Mouse (Mus musculus): ENCODE results near the gene Spred3. TPM values are rescaled to one million over a fixed set of nuclear protein-coding genes. Genes with fewer than 3 reads are reported as not detected.
A peak's percentile ranks its signal among the peaks of the same experiment; 100 is the strongest.
"Not testable (repeated sequence)": the region's sequence is repeated elsewhere in the genome, so short reads cannot be mapped to it uniquely, and the experiment has no call there.

Spred3 gene
- polyA plus RNA-seq, 1 experiment from 2014 or later, result 4.1 TPM

DNA sequence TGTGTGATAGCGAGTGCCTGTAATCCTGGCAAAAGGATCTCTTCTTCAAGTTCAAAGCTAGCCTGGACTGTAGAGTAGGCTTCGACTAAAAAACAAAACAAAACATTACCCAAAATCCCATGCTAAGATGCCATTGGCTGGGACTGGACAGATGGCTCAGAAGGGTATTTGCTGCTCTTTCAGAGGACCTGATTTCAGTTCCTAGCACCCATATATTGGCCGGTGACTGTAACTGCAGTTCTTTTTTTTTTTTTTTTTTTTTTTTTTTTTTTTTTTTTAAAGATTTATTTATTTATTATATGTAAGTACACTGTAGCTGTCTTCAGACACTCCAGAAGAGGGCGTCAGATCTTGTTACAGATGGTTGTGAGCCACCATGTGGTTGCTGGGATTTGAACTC lies 31.0 kb downstream of the Spred3 start:
- not testable (repeated sequence) for DNase-seq (ENCODE audit: low spot score); H3K36me3 ChIP-seq (replicated peaks); H3K27ac ChIP-seq (replicated peaks); H3K4me3 ChIP-seq; H3K9me3 ChIP-seq
- H3K4me1 ChIP-seq, result peaks cover 22% of the 10 kb centered on the region
- 90% methylated on average over 3 of the region's 4 CpGs for WGBS
- peaks cover 20% of the 10 kb centered on the region; the same call in 1 of the 2 replicates for H3K27me3 ChIP-seq (replicated peaks; ENCODE audit: low read depth, poor library complexity, severe bottlenecking)

- 44% methylated on average over 16 of the region's 16 CpGs for WGBS
- H3K4me3 ChIP-seq, result no peak overlapping the region
- DNase-seq (ENCODE audit: low spot score), result no peak
- peaks cover 24% of the 10 kb centered on the region; the same call in 1 of the 2 replicates for H3K27me3 ChIP-seq (replicated peaks; ENCODE audit: low read depth, poor library complexity, severe bottlenecking)
- H3K4me1 ChIP-seq, result peaks cover 24% of the 10 kb centered on the region
- no peaks in the 10 kb centered on the region for H3K9me3 ChIP-seq
- no peaks in the 10 kb centered on the region for H3K36me3 ChIP-seq (replicated peaks)
- H3K27ac ChIP-seq (replicated peaks), result no peak overlapping the region
These were observed 32.8 kb downstream of the Spred3 start for GRCm38 (mm10) chr7:29137429-29137828.

- WGBS, result under 1% methylated on average over 18 of the region's 20 CpGs
- peak within 1 kb of the TSS; percentile 16; the same call in 1 of the 2 replicates for H3K27ac ChIP-seq (replicated peaks)
- peaks cover 24% of the 10 kb centered on the region for H3K4me1 ChIP-seq
- H3K27me3 ChIP-seq (replicated peaks; ENCODE audit: low read depth, poor library complexity, severe bottlenecking), result peaks cover 24% of the 10 kb centered on the region; the same call in 1 of the 2 replicates
- peak; percentile 65 for DNase-seq (ENCODE audit: low spot score)
- no peaks in the 10 kb centered on the region for H3K36me3 ChIP-seq (replicated peaks)
- no peaks in the 10 kb centered on the region for H3K9me3 ChIP-seq
- peak within 1 kb of the TSS; percentile 57 for H3K4me3 ChIP-seq
These were observed 35.4 kb downstream of the Spred3 start, which contains the start of gene Rasgrp4 for GRCm38 (mm10) chr7:29134693-29135386. Gene Rasgrp4, plus strand, starts transcription at chr7:29134851.

DNA sequence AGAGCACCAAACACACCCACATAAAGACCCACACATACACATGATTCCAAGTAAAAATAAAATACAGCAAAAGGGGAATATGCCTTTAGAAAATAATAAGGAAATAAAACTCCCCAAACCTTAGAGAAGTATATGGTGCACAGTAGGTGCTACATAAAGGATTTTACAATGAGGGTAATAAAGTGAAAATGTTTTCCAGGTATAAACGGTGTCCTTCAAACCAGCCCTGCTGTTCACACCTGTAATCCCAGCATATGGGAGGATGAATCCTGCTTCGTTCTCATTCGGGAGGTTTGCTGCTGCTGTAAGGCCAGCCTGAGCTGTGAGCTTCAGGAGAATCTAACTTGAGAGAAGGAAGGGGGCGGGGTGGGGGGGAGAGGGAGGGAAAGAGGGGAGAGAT lies 36.0 kb downstream of the Spred3 start:
- Histone ChIP-seq H3K27me3 (replicated peaks; ENCODE audit: low read depth, poor library complexity, severe bottlenecking) (peaks cover 24% of the 10 kb centered on the region; the same call in 1 of the 2 replicates), H3K4me1 (peaks cover 24% of the 10 kb centered on the region), H3K27ac (replicated peaks) (0 out of 2 replicates have a peak overlapping the region, but pooled peaks have one; percentile 16), H3K9me3 (no peaks in the 10 kb centered on the region), H3K4me3 (peak overlapping the region; percentile 57), H3K36me3 (replicated peaks) (no peaks in the 10 kb centered on the region)
- no peak for DNase-seq (ENCODE audit: low spot score)
- WGBS, result 8% methylated on average over 4 of the region's 4 CpGs

DNA sequence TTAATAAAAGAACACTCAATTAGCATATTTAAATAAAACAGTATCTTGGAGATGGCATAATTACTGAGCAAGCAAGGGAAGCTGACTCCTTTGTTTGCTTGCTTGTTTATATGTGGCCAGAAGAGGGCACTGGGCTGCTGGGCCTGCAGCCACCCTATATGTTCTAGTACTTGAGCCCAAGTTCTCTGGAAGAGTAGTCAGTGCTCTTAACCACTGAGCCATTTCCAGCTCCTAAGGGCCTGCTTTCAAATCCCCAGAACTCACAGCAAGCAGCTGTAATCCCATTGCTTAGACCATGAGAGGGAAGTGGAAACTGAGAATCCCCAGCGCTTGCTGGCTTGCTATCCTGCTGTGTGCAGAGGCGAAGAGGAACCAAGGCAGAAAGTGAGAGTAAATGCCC lies 41.5 kb downstream of the Spred3 start:
- DNase-seq (ENCODE audit: low spot score), result peak; percentile 32
- Histone ChIP-seq H3K9me3 (no peaks in the 10 kb centered on the region), H3K4me3 (no peak overlapping the region), H3K27me3 (replicated peaks; ENCODE audit: low read depth, poor library complexity, severe bottlenecking) (peaks cover 14% of the 10 kb centered on the region; the same call in 1 of the 2 replicates), H3K36me3 (replicated peaks) (no peaks in the 10 kb centered on the region), H3K27ac (replicated peaks) (no peak overlapping the region), H3K4me1 (peaks cover 23% of the 10 kb centered on the region)
- WGBS, result 42% methylated on average over 2 of the region's 2 CpGs

GRCm38 (mm10) chr7:29126173-29126915 lies 43.9 kb downstream of the Spred3 start:
- peaks cover 27% of the 10 kb centered on the region for H3K4me1 ChIP-seq
- H3K36me3 ChIP-seq (replicated peaks), result no peaks in the 10 kb centered on the region
- WGBS, result 35% methylated on average over 7 of the region's 7 CpGs
- peaks cover 14% of the 10 kb centered on the region; the same call in 1 of the 2 replicates for H3K27me3 ChIP-seq (replicated peaks; ENCODE audit: low read depth, poor library complexity, severe bottlenecking)
- no peak overlapping the region for H3K4me3 ChIP-seq
- no peak overlapping the region for H3K27ac ChIP-seq (replicated peaks)
- DNase-seq (ENCODE audit: low spot score), result peak; percentile 73
- no peaks in the 10 kb centered on the region for H3K9me3 ChIP-seq

DNA sequence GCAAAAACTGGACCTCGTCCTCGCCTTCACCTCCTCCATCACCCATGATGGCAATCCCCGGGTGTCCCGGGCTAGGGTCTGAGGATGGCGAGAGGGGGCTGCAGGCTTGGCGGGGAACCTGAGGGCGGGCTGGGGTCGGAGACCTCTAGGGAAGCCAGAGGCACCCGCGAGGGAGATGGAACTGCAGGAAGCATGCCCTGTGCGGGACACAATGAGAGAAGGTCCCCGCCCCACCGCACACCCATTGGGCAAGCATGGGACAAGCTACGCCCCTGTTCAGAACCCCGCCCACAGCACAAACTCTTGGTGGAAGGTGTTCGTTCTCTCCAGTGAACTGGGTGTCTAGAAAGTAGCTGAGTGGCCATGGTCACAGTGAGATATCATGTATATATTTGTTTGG lies 45.2 kb downstream of the Spred3 start, which contains the start of gene Ryr1:
Gene Ryr1 (minus strand): TSS at position 210 of the 400 bp plus-strand sequence.
- WGBS, result 2% methylated on average over 16 of the region's 16 CpGs
- Histone ChIP-seq H3K4me1 (peaks cover 27% of the 10 kb centered on the region), H3K9me3 (no peaks in the 10 kb centered on the region), H3K27ac (replicated peaks) (peak within 1 kb of the TSS; percentile 79), H3K36me3 (replicated peaks) (no peaks in the 10 kb centered on the region), H3K27me3 (replicated peaks; ENCODE audit: low read depth, poor library complexity, severe bottlenecking) (peaks cover 14% of the 10 kb centered on the region; the same call in 1 of the 2 replicates), H3K4me3 (peak within 1 kb of the TSS; percentile 62)
- DNase-seq (ENCODE audit: low spot score), result peak; percentile 86

DNA sequence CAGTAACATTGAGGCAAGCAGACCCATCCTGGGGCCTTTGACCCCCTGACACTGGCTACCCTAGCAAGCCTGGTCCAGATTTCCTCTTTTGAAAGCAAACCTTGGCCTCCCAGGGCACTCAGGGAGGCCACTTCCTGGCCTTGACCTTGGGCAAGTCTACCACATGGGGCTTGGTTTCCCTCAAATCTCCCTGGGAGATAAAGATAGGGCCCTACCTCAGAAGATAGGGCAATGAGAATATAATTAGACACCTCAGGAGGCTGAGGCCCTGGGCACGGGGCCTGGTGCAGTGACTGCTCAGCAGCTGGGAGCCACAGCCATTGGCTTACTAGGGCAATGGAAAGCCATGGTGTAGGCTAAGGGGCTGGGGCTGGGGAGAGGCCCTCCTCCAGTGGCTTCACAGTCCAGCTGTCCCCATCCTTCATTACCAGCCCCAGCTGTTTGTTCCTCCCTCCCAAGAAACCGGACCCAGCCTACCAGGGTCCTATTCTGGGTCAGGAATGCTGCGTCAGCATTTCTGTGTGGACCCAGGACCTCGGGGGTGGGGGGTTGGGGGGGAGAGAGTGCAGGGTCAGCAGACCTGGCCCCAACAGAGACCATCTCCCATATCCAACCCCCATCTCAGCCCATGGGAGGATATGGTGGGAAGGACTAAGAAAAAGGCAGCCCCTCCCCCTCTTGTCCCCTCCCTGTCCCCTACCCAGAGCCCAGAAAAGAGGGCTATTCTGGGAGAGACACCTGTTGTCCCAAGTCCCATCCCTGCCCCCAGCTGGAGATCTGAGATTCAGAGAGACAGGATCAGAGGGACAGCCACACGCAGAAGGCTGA lies 46.5 kb downstream of the Spred3 start:
- DNase-seq (ENCODE audit: low spot score), result peak; percentile 20
- no peak overlapping the region for H3K27ac ChIP-seq (replicated peaks)
- peaks cover 18% of the 10 kb centered on the region; the same call in 1 of the 2 replicates for H3K27me3 ChIP-seq (replicated peaks; ENCODE audit: low read depth, poor library complexity, severe bottlenecking)
- peak overlapping the region; percentile 62 for H3K4me3 ChIP-seq
- H3K9me3 ChIP-seq, result no peaks in the 10 kb centered on the region
- peaks cover 27% of the 10 kb centered on the region for H3K4me1 ChIP-seq
- 54% methylated on average over 5 of the region's 5 CpGs for WGBS
- no peaks in the 10 kb centered on the region for H3K36me3 ChIP-seq (replicated peaks)

DNA sequence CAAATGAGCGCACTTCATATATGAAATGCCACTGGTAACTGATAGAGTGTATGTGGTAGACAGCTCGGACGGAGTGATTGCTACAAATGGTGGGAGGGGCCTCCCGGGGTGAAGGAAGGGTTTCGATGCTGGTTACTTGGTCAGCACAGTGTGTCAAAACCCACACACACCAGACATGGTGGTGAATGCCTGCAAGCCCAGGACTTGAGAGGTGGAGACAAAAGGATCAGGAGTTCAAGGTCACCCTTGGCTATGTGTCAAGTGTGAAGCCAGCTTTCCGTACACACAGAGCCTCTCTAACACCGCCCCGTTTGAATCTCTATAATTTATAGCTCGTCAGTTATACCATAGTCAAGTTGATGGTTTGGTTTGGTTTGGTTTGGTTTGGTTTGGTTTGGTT lies 47.4 kb downstream of the Spred3 start:
- Histone ChIP-seq H3K4me1 (peaks cover 36% of the 10 kb centered on the region), H3K36me3 (replicated peaks) (no peaks in the 10 kb centered on the region), H3K4me3 (no peak overlapping the region), H3K9me3 (no peaks in the 10 kb centered on the region), H3K27ac (replicated peaks) (no peak overlapping the region), H3K27me3 (replicated peaks; ENCODE audit: low read depth, poor library complexity, severe bottlenecking) (peaks cover 23% of the 10 kb centered on the region; the same call in 1 of the 2 replicates)
- DNase-seq (ENCODE audit: low spot score), result no peak
- 93% methylated on average over 9 of the region's 9 CpGs for WGBS

GRCm38 (mm10) chr7:29119526-29119925 lies 50.7 kb downstream of the Spred3 start:
- DNase-seq (ENCODE audit: low spot score), result no peak
- no peak overlapping the region for H3K27ac ChIP-seq (replicated peaks)
- no peaks in the 10 kb centered on the region for H3K36me3 ChIP-seq (replicated peaks)
- no peak overlapping the region for H3K4me3 ChIP-seq
- peaks cover 19% of the 10 kb centered on the region; the same call in 1 of the 2 replicates for H3K27me3 ChIP-seq (replicated peaks; ENCODE audit: low read depth, poor library complexity, severe bottlenecking)
- 47% methylated on average over 1 of the region's 1 CpGs for WGBS
- H3K9me3 ChIP-seq, result no peaks in the 10 kb centered on the region
- peaks cover 29% of the 10 kb centered on the region for H3K4me1 ChIP-seq

DNA sequence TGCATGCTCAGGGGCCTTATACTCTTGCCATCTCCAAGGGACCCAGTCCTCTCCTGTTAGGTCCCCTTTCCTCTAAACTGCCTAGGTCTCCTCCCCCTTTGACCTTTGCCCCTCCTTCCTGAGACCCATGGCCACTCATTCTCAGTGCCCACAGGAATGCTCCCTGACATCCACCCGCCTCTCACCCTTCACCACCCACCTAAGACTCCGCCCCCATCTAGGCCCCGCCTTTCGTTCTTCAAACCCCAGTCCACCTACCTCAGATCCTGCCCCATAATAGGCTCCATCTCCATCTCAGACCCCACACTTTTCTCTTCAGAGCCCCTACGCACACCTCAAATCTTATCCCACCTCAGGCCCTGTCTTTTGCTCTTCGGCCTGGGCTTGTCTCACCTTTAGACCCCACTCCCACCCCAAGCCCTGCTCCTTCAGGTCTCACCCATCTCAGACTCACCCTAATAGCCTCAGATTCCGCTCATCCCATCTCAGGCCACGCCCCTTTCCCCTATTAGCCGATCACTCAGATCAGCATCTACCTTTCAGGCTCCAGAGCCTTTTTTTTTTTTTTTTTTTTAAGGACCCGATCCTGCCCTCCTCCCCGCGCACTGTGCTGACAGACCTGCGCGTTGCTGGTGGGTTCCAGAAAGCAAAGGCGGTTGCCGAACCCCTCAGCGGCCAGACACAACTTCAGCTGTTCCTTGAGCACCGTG lies 51.9 kb downstream of the Spred3 start:
- DNase-seq (ENCODE audit: low spot score), result no peak
- H3K27me3 ChIP-seq (replicated peaks; ENCODE audit: low read depth, poor library complexity, severe bottlenecking), result peaks cover 11% of the 10 kb centered on the region; the same call in 1 of the 2 replicates
- H3K4me1 ChIP-seq, result peaks cover 23% of the 10 kb centered on the region
- no peaks in the 10 kb centered on the region for H3K36me3 ChIP-seq (replicated peaks)
- H3K4me3 ChIP-seq, result no peak overlapping the region
- WGBS, result 10% methylated on average over 18 of the region's 18 CpGs
- H3K9me3 ChIP-seq, result no peaks in the 10 kb centered on the region
- no peak overlapping the region for H3K27ac ChIP-seq (replicated peaks)

Data from embryonic facial prominence, embryonic 10.5 days (tissue).